Mouse (Mus musculus): ENCODE results near the gene Rmnd5b. TPM values are rescaled to one million over a fixed set of nuclear protein-coding genes. Genes with fewer than 3 reads are reported as not detected.

Gene Rmnd5b
- polyA plus RNA-seq, 1 experiment from 2014 or later = 79.8 TPM

- H3K36me3 ChIP-seq (ENCODE audit: control insufficient read depth, insufficient read depth, low read length) = no peaks in the 10 kb centered on the region
- no peaks in the 10 kb centered on the region for H3K9me3 ChIP-seq (ENCODE audit: control insufficient read depth, low read length)
- H3K4me2 ChIP-seq (ENCODE audit: low read length) = peak within 1 kb of the TSS; percentile 93
- 1% methylated on average over 54 of the region's 70 CpGs for WGBS
- H3K27me3 ChIP-seq (replicated peaks; ENCODE audit: control insufficient read depth, insufficient read depth, low read length) = no peaks in the 10 kb centered on the region
- peak within 1 kb of the TSS; percentile 75 for H3K4me3 ChIP-seq (ENCODE audit: low read length)
- peak within 1 kb of the TSS; percentile 65 for H3K27ac ChIP-seq (ENCODE audit: low read depth, low read length)
- peak; percentile 83 for ATAC-seq
- peak within 1 kb of the TSS; percentile 85 for H3K9ac ChIP-seq (ENCODE audit: low read depth, low read length)
- H3K4me1 ChIP-seq (ENCODE audit: control insufficient read depth, insufficient read depth, low read depth, low read length) = peaks cover 21% of the 10 kb centered on the region
These were observed 15.2 kb upstream of the Rmnd5b start, which contains the start of the genes N4bp3 and D930048N14Rik for GRCm38 (mm10) chr11:51650691-51651515. Gene N4bp3 (minus strand): TSS chr11:51650842. Gene D930048N14Rik (plus strand): TSS chr11:51650954.

- peak overlapping the region; percentile 85 for H3K9ac ChIP-seq (ENCODE audit: low read depth, low read length)
- peak overlapping the region; percentile 93 for H3K4me2 ChIP-seq (ENCODE audit: low read length)
- under 1% methylated on average over 25 of the region's 30 CpGs for WGBS
- H3K27me3 ChIP-seq (replicated peaks; ENCODE audit: control insufficient read depth, insufficient read depth, low read length) = no peaks in the 10 kb centered on the region
- peak; percentile 2; the same call in 1 of the 2 replicates for ATAC-seq
- H3K27ac ChIP-seq (ENCODE audit: low read depth, low read length) = peak overlapping the region; percentile 65
- H3K4me1 ChIP-seq (ENCODE audit: control insufficient read depth, insufficient read depth, low read depth, low read length) = peaks cover 23% of the 10 kb centered on the region
- 0 out of 2 replicates have a peak, but pooled peaks cover 3% of the 10 kb centered on the region for H3K36me3 ChIP-seq (ENCODE audit: control insufficient read depth, insufficient read depth, low read length)
- H3K9me3 ChIP-seq (ENCODE audit: control insufficient read depth, low read length) = no peaks in the 10 kb centered on the region
- peak overlapping the region; percentile 75 for H3K4me3 ChIP-seq (ENCODE audit: low read length)
These were observed 14.6 kb upstream of the Rmnd5b start for GRCm38 (mm10) chr11:51650261-51650660.

GRCm38 (mm10) chr11:51649889-51650199, 14.1 kb upstream of the Rmnd5b start:
- WGBS = 3% methylated on average over 7 of the region's 7 CpGs
- no peaks in the 10 kb centered on the region for H3K27me3 ChIP-seq (replicated peaks; ENCODE audit: control insufficient read depth, insufficient read depth, low read length)
- peak overlapping the region; percentile 75 for H3K4me3 ChIP-seq (ENCODE audit: low read length)
- 0 out of 2 replicates have a peak, but pooled peaks cover 3% of the 10 kb centered on the region for H3K36me3 ChIP-seq (ENCODE audit: control insufficient read depth, insufficient read depth, low read length)
- no peak overlapping the region for H3K27ac ChIP-seq (ENCODE audit: low read depth, low read length)
- peak overlapping the region; percentile 85 for H3K9ac ChIP-seq (ENCODE audit: low read depth, low read length)
- ATAC-seq = no peak; the same call in 1 of the 2 replicates
- H3K9me3 ChIP-seq (ENCODE audit: control insufficient read depth, low read length) = no peaks in the 10 kb centered on the region
- peak overlapping the region; percentile 93 for H3K4me2 ChIP-seq (ENCODE audit: low read length)
- peaks cover 24% of the 10 kb centered on the region for H3K4me1 ChIP-seq (ENCODE audit: control insufficient read depth, insufficient read depth, low read depth, low read length)

GRCm38 (mm10) chr11:51649111-51649888, 13.6 kb upstream of the Rmnd5b start:
- WGBS = 22% methylated on average over 11 of the region's 11 CpGs
- H3K9me3 ChIP-seq (ENCODE audit: control insufficient read depth, low read length) = no peaks in the 10 kb centered on the region
- no peak overlapping the region for H3K27ac ChIP-seq (ENCODE audit: low read depth, low read length)
- H3K27me3 ChIP-seq (replicated peaks; ENCODE audit: control insufficient read depth, insufficient read depth, low read length) = no peaks in the 10 kb centered on the region
- ATAC-seq = no peak
- peak overlapping the region; percentile 85 for H3K9ac ChIP-seq (ENCODE audit: low read depth, low read length)
- peak overlapping the region; percentile 75 for H3K4me3 ChIP-seq (ENCODE audit: low read length)
- peaks cover 3% of the 10 kb centered on the region; the same call in 1 of the 2 replicates for H3K36me3 ChIP-seq (ENCODE audit: control insufficient read depth, insufficient read depth, low read length)
- H3K4me2 ChIP-seq (ENCODE audit: low read length) = peak overlapping the region; percentile 93
- peaks cover 24% of the 10 kb centered on the region for H3K4me1 ChIP-seq (ENCODE audit: control insufficient read depth, insufficient read depth, low read depth, low read length)

- H3K4me3 ChIP-seq (ENCODE audit: low read length) = no peak overlapping the region
- no peak for ATAC-seq
- H3K4me2 ChIP-seq (ENCODE audit: low read length) = peak overlapping the region; percentile 93
- no peaks in the 10 kb centered on the region for H3K9me3 ChIP-seq (ENCODE audit: control insufficient read depth, low read length)
- no peak overlapping the region for H3K27ac ChIP-seq (ENCODE audit: low read depth, low read length)
- H3K27me3 ChIP-seq (replicated peaks; ENCODE audit: control insufficient read depth, insufficient read depth, low read length) = no peaks in the 10 kb centered on the region
- 13% methylated on average over 3 of the region's 3 CpGs for WGBS
- peak overlapping the region; percentile 19; the same call in 1 of the 2 replicates for H3K9ac ChIP-seq (ENCODE audit: low read depth, low read length)
- peaks cover 24% of the 10 kb centered on the region for H3K4me1 ChIP-seq (ENCODE audit: control insufficient read depth, insufficient read depth, low read depth, low read length)
- H3K36me3 ChIP-seq (ENCODE audit: control insufficient read depth, insufficient read depth, low read length) = peaks cover 3% of the 10 kb centered on the region; the same call in 1 of the 2 replicates
These were observed 12.9 kb upstream of the Rmnd5b start for GRCm38 (mm10) chr11:51648566-51648965.

- H3K27me3 ChIP-seq (replicated peaks; ENCODE audit: control insufficient read depth, insufficient read depth, low read length) = no peaks in the 10 kb centered on the region
- peaks cover 3% of the 10 kb centered on the region; the same call in 1 of the 2 replicates for H3K36me3 ChIP-seq (ENCODE audit: control insufficient read depth, insufficient read depth, low read length)
- WGBS = 70% methylated on average over 15 of the region's 15 CpGs
- H3K9me3 ChIP-seq (ENCODE audit: control insufficient read depth, low read length) = no peaks in the 10 kb centered on the region
- H3K4me3 ChIP-seq (ENCODE audit: low read length) = no peak overlapping the region
- no peak for ATAC-seq
- H3K4me2 ChIP-seq (ENCODE audit: low read length) = peak overlapping the region; percentile 16; the same call in 1 of the 2 replicates
- H3K27ac ChIP-seq (ENCODE audit: low read depth, low read length) = no peak overlapping the region
- peaks cover 24% of the 10 kb centered on the region for H3K4me1 ChIP-seq (ENCODE audit: control insufficient read depth, insufficient read depth, low read depth, low read length)
- H3K9ac ChIP-seq (ENCODE audit: low read depth, low read length) = no peak overlapping the region
These were observed 11.3 kb upstream of the Rmnd5b start for GRCm38 (mm10) chr11:51646751-51647667.

GRCm38 (mm10) chr11:51646245-51646644, 10.5 kb upstream of the Rmnd5b start:
- WGBS = 83% methylated on average over 7 of the region's 7 CpGs
- ATAC-seq = no peak

GRCm38 (mm10) chr11:51645293-51645692, 9.6 kb upstream of the Rmnd5b start:
- H3K4me1 ChIP-seq (ENCODE audit: control insufficient read depth, insufficient read depth, low read depth, low read length) = peaks cover 24% of the 10 kb centered on the region
- H3K9me3 ChIP-seq (ENCODE audit: control insufficient read depth, low read length) = no peaks in the 10 kb centered on the region
- 70% methylated on average over 13 of the region's 13 CpGs for WGBS
- no peak overlapping the region for H3K9ac ChIP-seq (ENCODE audit: low read depth, low read length)
- peak; percentile 40; the same call in 1 of the 2 replicates for ATAC-seq
- no peaks in the 10 kb centered on the region for H3K27me3 ChIP-seq (replicated peaks; ENCODE audit: control insufficient read depth, insufficient read depth, low read length)
- H3K36me3 ChIP-seq (ENCODE audit: control insufficient read depth, insufficient read depth, low read length) = peaks cover 3% of the 10 kb centered on the region; the same call in 1 of the 2 replicates
- no peak overlapping the region for H3K27ac ChIP-seq (ENCODE audit: low read depth, low read length)
- no peak overlapping the region for H3K4me3 ChIP-seq (ENCODE audit: low read length)
- H3K4me2 ChIP-seq (ENCODE audit: low read length) = no peak overlapping the region

More at GRCm38 (mm10) chr11:51646245-51646644, 10.5 kb upstream of the Rmnd5b start:
- no peak overlapping the region for H3K4me3 ChIP-seq (ENCODE audit: low read length)
- H3K4me2 ChIP-seq (ENCODE audit: low read length) = no peak overlapping the region
- peaks cover 3% of the 10 kb centered on the region; the same call in 1 of the 2 replicates for H3K36me3 ChIP-seq (ENCODE audit: control insufficient read depth, insufficient read depth, low read length)
- H3K4me1 ChIP-seq (ENCODE audit: control insufficient read depth, insufficient read depth, low read depth, low read length) = peaks cover 24% of the 10 kb centered on the region
- H3K27ac ChIP-seq (ENCODE audit: low read depth, low read length) = no peak overlapping the region
- no peaks in the 10 kb centered on the region for H3K9me3 ChIP-seq (ENCODE audit: control insufficient read depth, low read length)
- H3K27me3 ChIP-seq (replicated peaks; ENCODE audit: control insufficient read depth, insufficient read depth, low read length) = no peaks in the 10 kb centered on the region
- H3K9ac ChIP-seq (ENCODE audit: low read depth, low read length) = no peak overlapping the region

Data from hindbrain, embryonic 16.5 days (tissue).